Mouse (Mus musculus) kidney, adult 11 months (tissue): ENCODE data around the gene Stac2.

ENCODE experiments used
- DNase-seq: peaks from one replicate; pipeline ENCODE4 v3.0.0; 2022

Stac2 gene

DNA sequence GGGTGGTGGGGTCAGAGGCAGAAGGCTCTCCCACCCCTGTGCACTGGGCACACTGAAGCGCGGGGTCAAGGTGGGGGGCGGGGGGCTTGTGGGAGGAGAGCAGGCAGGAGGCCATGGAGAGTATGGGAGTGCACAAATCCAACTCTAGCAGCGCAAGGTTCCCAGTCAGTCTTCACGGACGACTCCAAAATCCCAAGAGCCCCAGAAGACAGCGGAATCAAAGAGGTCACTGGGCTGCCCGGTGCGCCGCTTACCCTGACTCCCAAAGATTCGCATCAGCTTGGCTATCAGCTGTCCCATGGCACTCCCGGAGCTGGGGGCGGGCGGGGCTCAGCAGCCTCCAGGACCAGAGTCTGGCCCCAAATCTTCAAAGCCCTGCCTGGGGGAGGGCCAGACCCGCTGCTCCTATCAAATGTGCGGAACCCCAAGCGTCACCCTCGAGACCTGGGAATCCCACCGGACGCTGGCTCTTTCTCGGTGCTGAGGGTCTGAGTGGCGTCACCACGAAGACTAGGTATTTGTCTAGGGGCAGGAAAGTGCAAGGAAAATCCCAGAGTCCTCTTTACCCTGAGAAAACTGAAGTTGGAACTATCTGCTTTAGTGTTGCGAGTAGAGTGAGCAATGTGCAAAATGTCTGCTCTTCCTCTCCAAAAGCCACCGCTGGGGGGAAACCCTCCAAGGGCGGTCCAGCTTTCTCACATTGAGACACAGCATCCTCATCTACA, 57.5 kb downstream of the Stac2 start, which contains the start of gene Arl5c:
Arl5c (minus strand) TSS at position 618 of the 725 bp plus-strand sequence.
- no peak for DNase-seq

DNA sequence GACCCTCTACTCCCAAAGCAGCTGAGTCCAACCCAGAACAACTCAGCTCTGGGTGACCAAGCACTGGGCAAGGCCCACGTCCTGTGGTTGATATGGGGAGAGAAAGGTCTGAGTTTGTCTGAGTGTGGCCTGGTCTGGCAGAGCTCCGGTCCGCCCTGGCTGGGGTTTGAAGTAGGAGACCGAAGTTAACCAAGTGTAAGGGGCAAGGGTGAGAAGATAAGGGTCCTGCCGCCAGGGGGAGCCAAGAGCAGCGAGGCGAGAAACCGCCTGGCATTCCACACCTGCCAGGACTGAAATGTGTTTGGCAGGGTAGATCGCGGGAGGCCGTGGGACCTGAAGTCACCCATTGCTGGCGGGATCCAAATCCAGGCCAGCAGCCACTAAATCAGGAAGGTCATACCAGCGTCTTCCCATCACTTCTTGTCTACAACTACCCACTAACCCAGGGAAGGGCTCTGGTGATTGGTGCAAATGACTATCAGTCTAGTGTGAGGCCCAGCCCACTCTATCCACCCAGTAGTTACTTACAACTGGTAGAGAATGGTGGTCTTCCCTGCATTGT, 58.6 kb downstream of the Stac2 start:
- DNase-seq, result peak; percentile 74

DNA sequence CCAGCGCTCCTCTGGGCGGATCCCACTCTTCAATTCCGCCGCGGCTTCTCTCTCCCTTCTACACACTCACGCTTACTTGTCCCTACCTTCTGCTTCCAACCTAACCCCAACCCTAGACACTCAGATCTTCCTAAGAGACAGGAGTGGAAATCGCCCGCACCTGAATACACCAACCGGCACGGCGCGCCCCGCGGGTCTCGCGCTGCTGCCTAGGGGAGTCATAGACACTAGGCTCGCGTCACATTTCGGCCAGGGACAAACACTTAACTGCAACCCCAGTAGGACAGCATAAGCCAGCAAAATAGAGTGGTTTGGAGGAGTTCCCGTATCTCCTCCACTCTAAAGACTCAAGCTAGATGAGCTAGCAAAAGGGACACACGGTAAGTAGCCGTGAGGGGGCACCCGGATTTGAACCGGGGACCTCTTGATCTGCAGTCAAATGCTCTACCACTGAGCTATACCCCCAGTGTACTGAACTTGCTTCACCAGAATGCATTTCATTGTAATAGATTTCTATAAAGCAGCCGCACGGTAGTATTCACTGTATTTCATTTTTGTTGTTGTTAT, 64.6 kb downstream of the Stac2 start:
- DNase-seq, result peak; percentile 88

DNA sequence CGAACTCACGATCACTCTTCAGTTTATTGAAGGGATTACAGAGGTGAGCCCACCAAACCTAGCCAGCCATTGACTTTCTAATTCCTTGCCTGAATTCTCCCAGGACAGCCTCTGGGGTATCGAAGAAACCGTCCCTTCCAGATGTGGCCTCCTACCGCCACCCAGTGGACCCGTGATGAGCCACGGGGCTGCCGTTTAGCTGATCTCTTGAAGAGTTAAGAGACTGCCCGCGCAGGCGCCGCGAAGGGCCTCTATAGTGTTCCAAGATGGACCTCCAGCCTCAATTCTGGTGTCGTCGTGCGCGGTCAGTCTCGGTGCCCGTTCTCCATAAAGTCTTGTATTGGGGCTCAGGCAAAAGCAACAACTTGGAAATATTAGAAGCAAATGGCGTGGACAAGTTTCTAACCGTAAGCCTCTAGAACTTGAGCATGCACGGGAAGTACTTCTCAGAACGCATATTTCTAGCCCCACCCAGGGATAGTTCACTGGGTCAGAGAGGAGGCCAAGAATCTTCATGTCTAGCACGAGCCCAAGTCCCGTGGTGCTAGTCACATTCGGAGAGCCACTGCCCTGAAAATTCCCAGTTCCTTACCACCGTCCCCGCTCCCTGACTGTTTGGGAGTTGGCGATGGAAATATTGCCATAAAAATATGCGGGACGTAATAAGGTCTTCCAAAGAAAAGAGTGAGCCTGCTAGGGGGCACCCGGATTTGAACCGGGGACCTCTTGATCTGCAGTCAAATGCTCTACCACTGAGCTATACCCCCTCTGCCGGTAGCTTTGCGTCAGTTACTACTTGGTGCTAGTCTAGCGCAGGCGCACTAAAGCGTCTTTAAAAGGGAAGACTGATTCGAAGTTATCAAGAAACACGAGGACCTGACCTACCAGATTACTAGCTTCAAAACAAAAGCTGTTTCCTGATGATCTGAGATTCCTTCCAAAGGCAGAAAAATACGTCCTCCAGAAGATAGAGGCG, 65.4 kb downstream of the Stac2 start:
- peak; percentile 94 for DNase-seq

GRCm38 (mm10) chr11:97986738-97987465, 66.4 kb downstream of the Stac2 start:
- no peak for DNase-seq
